Mouse (Mus musculus): ENCODE results near the gene Pate2.

The Pate2 gene

DNA sequence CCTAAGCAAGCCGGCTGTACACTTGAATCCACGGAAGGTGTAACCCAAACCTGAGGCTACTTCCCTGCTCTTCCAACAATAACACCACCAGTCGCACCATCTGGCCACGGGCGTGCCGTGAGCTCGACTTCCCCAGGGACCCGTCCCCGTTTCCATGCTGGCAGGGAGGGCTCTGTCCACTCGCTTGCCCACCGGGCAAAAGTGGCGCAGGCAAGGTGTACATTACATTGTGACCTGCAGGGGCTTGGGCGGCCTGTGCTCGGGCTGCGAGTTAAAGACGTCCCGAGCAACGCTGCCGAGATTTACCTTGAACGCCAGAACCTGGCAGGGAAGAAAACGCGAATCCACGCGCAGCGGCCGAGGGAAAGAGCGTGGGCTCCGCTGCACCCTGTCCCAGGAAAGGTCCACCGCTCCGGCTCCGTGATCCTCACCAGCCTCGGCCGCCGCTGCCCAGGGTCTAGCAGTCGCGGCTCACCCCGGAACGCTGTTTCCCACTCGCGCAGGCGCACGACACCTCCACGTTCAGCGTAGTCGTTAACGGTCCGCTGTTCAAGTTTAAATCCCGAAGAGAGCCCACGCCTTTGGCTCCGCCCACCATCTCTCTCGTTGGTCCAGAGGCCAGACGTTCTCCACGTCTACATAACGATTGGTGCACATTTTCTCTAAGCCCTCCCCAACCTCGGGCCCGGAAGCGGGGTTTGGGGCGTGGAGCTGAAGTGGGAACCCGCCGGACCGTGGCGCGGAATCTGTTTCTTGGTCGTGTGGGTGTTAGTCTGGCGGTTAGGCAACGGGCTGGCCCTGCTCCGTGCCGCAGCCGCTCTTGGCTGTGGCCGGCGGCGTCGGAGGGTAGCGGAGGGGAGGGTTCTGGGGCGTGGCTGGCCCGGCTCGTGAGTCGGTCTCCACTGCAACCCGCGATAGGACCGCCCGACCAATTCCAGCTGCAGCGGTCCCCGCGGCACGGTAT lies at the start of gene Pate2, which contains the start of gene Hyls1:
Gene Pate2, plus strand, starts transcription at position 714 of the 964 bp plus-strand sequence.
Gene Hyls1, minus strand, starts transcription at position 828 of the 964 bp plus-strand sequence.
- DNase-seq, result peak; percentile 96

DNA sequence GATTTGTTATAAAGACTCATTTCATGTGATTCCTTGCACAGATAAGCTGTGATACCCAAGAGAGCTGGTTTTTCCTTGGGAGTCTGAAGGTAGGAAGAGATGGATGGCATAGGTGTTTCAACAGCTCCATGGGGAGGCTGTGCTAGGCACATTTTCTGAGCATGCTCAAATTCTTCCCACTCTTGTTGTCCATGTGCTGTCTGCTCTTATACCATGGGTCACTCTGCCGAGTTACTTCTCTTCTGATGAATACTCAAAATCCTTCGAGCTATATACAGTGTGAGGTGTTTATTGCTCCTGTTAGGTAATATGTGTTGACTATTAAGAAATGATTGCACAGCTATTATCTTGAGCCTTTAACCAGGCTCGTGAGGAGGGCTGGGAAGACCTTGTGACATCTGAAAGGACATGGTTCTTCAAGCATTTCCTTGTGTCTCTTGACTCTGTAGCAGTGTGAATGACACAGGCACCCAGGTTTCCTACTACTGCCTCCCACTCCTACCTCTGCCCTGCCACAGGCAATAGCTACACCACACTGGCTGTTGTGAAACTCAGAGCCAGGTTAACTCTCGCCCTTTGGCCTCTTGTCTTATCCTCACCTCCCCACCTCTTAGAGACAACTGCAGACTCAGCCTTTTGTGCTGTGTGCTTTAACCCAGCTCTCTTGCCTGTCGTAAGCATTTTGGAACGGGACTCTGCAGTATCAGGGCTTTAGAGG lies 49.3 kb upstream of the Pate2 start:
- no peak for DNase-seq

DNA sequence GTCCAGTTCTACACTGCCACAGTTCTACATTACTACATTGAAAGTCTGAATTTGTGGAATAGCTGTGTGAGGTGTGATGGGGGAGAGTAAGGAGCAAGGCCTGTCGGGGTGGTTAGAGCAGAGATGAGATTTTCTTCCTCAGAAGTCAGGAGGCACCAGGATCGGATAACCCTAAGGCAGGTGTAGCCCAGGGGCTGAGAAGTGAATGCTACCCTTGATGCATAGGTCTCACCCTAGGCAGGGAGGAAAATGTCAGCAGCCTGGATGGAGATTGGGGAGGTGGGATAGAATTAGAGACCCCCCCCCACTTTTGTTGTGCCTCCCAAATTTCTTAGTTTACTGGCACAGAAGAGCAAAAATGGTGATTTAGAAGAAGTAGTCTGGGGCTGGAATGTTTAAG lies 47.8 kb upstream of the Pate2 start:
- no peak for DNase-seq

DNA sequence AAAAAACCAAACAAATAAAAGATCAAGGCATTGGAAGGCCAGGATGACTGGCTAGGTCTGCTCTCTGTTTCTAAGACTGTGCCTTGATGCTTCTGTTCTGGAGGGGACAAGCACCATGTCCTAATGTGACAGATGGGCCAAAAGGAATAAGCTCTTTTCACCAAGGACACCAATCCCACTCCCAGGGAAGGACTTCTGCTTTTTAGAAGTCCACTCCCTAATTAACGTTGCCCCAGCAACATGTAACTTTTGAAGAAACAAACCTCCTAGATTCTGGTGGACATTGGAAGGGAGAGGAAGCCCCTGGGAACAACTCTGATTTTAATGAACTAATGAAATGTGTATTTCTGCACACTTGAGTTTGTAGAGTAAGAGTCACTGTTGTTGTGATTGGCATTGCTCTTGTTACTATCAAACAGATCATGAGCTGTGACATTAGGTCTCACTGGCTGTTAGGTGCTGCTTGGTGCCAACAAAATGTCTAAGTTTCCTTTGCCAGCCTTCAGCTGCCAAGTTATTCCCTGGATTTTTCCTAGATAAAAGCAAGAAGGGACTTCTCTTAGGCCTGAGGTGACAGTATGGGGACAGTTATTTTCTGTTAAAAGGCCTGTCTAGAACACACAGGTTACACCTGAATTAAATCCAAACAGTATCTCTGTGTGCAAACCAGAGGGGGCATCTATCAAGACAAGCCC lies 47.1 kb upstream of the Pate2 start:
- DNase-seq, result no peak

DNA sequence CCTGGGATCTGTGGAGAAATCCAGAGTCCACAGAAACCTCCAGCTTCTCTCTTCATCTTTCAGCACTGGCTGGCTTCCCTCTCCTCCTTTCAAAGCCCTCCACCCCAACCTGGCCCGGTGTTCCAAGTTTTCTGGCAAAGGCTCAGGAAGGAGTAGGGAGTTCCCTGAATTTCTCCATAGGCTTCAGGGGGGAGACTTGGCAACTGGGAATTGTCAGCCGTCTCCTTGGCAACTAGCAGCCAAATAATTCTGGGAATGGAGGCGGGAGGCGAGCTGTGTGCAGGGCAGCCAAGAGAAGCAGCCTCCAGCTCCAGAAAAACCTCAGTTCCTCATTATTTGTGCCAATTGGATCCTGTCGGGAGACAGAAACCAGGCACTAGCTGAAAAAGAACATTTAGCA lies 46.5 kb upstream of the Pate2 start:
- peak; percentile 24 for DNase-seq

DNA sequence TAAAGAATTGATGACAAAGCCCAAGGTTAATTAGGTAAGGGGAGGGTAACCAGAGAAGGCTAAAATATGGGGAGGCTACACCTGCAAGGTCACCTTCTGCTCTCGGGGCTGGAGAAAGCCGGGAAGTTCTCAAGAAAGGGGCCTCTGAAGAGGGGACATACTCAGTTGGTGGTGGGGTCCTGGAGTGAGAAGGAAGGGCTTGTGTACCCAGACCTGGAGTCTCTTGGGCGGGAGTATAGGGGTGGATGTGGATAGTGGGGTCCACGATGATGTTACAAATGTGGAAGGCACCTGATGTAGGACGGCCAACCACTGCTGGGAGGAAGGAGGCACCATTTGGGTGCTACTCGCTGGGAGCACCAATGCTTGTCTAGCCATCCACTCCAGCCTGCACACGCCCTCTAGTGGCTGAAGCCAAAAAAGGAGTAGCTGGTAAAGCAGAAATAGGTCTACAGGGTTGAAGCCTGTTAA lies 46.1 kb upstream of the Pate2 start:
- peak; percentile 62 for DNase-seq

DNA sequence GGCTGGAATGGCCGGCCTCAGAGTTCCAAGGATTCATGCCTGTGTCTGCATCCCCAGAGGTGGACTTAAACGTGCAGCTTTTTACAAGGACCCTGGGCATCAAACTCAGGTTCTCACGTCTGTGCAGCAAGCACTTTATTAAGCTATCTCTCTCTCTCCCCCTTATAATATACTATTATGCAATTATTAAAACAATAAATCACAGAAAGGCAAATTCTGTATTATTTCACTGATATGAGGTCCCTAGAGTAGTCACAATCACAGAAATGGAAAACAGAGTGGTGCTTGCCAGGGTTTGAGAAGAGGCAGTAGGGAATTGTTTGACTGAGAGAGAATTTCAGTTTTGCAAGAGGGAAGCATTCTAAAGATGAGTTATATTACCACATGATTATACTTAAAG lies 40.9 kb upstream of the Pate2 start:
- DNase-seq, result no peak

DNA sequence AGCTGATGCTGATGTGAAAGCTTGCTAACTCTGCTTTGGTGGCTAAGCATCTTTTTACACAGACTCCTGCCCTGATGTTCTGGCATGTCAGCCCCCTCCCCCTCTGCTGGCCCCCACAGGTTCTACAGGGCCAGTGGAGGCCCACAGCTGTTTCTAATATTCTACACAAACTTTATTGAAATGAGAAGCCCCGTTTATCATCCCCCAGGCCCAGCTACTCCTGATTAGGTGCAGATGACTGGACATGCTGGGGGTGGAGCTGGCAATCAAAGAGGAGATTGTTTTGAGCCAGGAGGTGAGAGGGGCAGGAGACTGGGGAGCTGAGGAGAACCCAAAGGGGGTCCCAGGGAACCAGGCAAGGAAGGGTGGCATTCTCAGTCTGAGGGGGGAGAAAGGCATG lies 40.3 kb upstream of the Pate2 start:
- DNase-seq, result no peak

DNA sequence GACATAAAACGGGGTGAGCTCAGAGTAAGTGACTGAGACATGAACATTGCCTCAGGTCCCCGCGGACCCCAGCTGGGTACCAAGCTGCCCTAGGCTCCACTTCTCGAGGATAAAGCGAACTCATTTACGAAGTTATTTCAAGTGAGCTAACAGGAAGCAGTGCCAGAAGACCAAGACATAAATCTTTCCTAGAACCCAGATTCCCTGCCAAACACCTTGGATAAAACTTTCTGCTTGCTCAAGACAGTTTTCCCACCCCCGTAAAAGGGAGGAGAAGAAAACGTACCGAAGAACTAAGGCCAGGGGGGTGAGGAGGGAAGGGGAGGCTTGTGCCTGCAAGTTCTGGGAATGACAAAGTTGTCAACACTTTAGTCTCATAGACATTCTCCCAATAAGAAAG lies 36.8 kb upstream of the Pate2 start:
- no peak for DNase-seq

DNA sequence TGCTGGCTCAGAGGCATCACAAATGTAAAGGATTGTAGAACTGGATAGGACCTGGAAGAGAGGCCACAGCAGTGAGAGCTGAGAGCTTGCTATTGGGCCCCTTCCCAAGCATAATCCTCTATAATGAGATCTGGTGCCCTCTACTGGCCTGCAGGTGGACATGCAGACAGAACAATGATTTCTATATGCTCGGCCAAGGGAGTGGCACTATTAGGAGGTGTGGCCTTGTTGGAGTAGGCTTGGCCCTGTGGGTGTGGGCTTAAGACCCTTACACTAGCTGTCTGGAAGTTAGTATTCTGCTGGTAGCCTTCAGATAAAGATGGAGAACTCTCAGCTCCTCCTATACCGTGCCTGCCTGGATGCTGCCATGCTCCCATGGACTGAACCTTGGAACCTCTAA lies 35.0 kb upstream of the Pate2 start:
- DNase-seq, result peak; percentile 38

DNA sequence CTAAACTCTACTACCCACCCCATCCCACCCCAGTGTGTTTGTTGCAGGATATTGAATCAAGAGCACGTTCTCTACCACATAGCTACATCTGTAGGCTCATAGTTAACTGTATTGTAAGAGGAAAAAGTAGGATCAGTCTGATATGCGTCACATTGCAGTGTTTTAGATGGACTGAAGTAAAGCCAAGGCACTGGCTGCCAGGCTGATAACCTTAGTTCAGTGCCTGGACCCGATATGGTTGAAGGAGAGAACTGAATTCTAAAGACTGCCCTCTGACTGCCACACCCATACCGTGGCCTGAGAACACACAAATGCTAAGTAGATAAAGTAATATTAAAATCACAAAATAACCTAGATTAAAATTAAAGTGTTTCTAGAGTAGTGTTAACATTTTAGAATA lies 34.2 kb upstream of the Pate2 start:
- no peak for DNase-seq

DNA sequence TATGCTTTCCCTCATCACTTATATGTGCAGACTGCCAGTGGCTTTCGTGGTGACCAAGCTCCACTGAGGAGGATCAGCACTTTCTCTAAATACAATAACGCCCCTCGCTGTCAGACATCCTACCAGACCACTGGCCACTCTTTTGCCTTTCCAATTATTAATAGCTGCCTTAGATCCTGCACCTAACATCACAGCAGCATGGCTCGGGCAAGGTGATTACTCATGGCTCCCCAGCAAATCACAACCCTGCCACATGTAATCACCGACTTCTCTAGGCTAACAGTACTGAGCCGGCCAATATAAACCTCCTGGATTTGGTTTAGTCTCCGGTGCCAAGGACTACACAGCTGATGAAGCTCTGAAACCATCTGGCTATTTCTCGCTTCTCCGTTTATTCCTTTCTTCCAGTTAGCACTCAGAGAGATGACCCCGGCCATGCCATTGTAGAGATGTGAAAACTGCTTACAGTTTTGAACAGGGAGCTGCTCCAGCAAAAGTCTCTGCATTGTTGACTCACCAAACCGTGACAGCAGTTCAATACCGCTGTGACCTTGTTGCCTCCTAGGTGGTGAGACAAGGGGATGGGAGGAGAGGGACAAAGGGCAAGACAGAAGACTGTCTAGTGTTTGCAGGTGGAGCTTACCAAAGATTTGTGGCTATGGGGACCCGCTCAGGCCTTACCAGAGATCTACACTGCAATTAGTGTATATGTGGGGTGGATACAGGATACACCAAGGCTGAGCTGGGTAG lies 30.9 kb upstream of the Pate2 start:
- no peak for DNase-seq

DNA sequence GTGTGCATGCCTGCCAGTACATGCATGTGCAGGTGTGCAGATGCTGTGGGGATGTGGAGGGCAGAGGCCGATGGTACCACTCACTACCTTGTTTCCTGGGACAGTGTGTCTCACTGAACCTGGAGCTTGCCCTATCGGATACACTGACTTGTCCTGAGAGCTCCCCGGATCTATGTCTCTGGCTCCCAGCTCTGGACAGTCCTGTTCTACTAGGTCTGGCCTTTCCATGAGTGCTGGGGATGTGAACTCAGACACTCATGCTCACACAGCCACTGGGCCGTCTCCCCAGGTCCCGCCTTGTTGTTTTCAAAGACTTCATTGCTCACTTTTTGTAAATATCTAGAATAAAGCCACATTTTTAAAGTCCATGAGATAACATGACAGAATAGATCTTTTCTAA lies 29.1 kb upstream of the Pate2 start:
- no peak for DNase-seq

DNA sequence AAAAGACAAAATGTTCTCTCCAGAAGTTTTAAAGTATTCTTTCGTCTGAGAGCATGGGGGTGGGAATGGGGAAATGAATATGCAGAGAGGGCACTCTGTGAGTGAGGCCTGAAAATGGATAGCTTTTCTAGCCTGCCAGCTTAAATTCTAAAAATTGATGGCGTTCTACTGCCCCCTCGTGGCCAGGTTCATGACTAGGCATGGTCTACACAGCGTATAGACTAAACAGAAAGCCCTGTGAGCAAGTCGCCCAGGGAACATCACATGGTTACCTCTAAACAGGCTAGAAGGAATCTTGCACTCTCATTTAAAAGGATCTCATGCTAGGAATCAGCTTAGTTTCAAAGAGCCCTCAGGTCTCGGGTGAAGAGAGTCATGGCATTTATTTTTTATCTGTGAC lies 28.6 kb upstream of the Pate2 start:
- DNase-seq, result peak; percentile 80

DNA sequence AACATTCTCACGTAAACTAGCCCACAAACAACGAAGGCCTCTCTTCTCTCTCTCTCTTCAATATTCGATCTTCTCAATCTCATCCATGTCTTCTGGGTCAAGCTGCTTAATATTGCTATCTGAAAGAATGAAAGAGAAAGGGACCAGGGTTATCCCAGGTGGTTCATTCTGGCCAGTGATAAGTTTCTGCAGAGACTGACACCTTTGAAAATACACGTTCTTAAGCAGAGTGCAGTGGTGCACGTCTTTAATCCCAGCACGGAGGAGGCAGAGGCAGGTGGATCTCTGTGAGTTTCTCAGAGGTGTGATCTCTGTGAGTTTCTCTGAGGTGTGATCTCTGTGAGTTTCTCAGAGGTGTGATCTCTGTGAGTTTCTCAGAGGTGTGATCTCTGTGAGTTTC lies 28.1 kb upstream of the Pate2 start:
- DNase-seq, result no peak

DNA sequence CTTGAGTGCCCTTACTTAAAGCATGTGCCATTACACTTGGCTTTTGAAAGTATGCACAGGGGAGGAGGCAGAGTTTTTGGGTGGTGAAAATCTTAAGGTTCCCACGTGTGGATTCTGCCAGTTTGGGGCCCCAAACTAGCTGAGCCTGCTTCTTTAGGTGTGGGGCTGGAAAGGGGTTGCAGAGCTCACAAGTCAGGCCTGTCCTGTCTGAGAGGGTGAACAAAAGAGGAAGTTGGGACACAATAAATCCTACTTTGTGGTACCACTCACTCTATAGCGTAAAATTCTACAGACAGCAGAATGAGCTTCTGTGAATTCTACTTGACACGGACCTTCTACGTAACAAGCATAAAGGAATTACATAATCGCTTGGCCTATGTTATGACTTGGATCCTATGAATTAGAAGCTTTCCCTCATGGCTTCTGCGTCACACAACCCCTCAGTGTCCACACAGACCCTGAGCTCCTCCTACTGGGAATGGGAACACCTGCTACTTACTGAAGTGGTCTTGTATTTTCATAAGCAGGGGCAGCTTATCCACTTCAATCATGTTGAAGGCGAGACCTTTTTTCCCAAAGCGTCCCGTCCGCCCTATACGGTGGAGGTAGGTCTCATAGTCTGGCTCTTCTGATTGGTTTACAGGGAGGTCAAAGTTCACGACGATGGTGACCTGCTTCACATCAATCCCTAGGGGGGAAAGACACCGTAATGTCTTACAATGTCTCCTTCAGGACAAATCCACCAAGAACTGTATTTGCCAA lies 26.8 kb upstream of the Pate2 start:
- DNase-seq, result no peak

DNA sequence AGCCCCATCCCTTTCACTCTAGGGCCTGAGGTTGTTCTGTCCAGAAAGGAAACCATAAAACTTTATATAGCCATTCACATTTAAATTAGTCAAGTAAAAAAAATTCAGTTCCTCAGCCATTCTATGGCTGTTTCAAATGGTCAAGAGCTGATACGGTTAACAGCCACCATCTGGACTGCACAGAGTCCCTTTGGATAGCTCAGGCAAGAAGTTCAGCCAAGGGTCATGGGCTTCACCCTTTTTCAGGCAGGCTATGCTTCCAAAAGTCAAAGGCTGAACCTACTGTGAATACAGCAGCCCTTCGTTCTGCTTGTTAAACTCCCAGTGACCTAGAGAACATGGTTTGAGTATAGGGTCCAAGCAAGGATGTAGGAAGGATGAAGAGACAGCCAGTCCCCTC lies 25.4 kb upstream of the Pate2 start:
- no peak for DNase-seq

DNA sequence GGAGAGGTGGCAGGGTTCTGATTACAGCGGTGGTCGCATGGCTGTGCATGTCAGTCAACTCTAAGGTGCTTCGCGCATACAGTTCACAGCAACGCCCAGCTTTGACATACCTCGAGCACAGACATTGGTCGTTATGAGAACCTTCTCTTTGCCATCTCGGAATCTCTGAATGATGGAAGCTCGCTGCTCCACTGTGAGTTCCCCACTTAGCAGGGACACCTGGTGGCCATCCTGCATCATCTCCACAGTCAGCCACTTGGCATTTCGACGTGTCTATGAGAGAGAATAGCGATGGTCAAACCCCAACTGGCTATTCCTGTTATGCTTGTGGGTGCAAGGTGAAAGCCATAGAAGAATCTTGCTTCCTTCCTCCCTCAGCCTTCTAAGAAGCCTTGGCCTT lies 24.4 kb upstream of the Pate2 start:
- DNase-seq, result no peak

DNA sequence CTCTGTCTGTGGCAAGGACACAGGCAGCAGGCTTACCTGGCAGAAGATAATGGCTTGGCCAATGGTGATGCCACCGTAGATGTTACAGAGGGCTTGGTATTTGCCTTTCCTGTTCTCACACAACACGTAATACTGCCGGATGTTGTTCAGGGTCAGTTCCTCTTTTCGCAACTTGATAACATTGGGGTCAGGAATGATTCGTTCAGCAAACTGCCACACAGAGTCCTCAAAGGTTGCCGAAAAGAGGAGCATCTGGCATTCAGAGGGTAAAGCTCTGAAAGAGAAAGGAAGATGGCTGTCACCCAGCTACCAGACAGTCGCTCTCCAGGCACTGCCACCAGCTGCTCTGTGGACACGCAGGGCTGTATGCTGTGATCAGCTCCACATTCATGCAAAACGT lies 23.3 kb upstream of the Pate2 start:
- no peak for DNase-seq

DNA sequence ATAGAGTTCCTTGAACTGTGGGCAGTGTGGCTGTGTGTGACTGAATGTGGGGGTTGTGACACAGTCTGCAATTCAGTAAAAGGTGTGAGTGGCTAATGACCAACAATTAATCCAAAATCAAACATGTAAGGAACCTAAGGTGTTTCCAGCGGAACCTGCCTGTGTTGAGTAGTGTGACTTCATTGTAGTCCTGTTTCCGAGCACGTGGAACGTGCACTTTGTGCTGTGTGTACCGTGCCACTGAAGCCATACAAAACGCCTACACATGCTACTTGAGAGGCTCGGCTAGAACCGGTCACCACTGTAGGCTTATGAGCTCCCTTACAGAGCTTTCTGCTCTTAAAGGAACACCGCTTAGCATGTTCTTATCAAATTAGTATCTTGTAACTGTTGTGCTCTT lies 21.6 kb upstream of the Pate2 start:
- no peak for DNase-seq

DNA sequence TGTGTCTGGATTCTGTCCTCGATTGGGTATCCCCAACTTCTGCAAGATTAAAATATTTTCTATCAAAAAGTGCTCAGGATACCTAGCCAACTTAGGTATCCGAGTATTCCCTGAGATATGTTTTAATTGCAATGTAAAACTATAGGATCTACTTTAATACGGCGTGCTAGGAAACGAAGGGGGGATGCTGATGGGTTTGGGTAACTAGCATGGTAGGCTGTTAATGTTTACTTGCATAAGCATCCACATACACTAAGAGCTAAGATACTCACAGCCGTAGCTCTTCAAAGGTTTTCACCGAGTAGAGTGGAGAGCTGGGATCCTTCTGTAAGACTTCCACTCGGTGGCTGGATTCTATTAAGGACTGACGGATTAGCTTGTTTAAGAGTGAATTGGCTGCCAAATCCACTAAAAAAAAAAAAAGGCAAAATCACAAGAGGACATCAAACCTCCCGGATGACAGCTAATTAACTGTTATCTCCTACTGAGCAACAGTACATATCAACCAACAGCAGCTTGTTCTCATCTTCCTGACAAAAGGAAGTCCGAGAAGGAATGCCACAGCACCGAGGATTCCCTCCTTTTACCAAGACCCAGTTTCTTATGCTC lies 13.5 kb upstream of the Pate2 start:
- no peak for DNase-seq
